Mouse (Mus musculus): ENCODE measurements around the gene Lct. TPM values are rescaled to one million over a fixed set of nuclear protein-coding genes. Genes with fewer than 3 reads are reported as not detected.
"Not testable (repeated sequence)": the region's sequence is repeated elsewhere in the genome, so short reads cannot be mapped to it uniquely, and the experiment has no call there.

The Lct gene
- 10 to 100 TPM; 61.6 to 63.3 TPM for total RNA-seq (2021)

- no peak for DNase-seq (ENCODE audit: extremely low spot score in 1 of 2, low spot score in 1 of 2)
Measured at GRCm38 (mm10) chr1:128328218-128328617, at the start of gene Lct. Gene Lct, minus strand, starts transcription at chr1:128328318.

- DNase-seq (ENCODE audit: extremely low spot score in 1 of 2, low spot score in 1 of 2) = no peak
Measured at GRCm38 (mm10) chr1:128376841-128377240, 48.7 kb upstream of the Lct start.

GRCm38 (mm10) chr1:128372143-128372860 is 44.2 kb upstream of the Lct start:
- no peak for DNase-seq (ENCODE audit: extremely low spot score in 1 of 2, low spot score in 1 of 2)

- peak; percentile 23 to 71 for DNase-seq (ENCODE audit: extremely low spot score in 1 of 2, low spot score in 1 of 2)
Measured at GRCm38 (mm10) chr1:128368732-128369441, 40.8 kb upstream of the Lct start.

DNA sequence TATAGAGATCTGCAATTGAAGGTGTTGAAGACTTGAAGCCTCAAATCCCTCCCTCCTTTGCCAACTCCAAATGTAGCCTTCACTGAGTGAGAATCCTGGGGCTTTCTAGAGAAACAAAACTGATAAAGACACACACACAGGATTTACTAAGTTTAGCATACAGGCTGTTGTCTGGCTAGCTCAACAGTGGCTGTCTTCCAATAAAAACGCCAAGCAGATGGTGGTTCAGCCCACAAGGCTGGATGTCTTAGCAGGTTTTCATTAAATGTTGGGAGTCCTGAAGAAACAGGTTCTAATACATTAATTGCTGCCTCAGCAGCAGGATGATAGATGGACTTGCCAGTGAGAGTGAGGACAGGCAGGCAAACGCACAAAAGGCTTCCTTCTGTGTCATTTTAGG is 32.5 kb upstream of the Lct start:
- peak in 1 of 2 experiments; percentile 13 for DNase-seq (ENCODE audit: extremely low spot score in 1 of 2, low spot score in 1 of 2)

- peak; percentile 72 to 85 for DNase-seq (ENCODE audit: extremely low spot score in 1 of 2, low spot score in 1 of 2)
Measured at GRCm38 (mm10) chr1:128359554-128360376, 31.6 kb upstream of the Lct start, which contains the start of gene Mcm6. Gene Mcm6, minus strand, starts transcription at chr1:128359664.

DNA sequence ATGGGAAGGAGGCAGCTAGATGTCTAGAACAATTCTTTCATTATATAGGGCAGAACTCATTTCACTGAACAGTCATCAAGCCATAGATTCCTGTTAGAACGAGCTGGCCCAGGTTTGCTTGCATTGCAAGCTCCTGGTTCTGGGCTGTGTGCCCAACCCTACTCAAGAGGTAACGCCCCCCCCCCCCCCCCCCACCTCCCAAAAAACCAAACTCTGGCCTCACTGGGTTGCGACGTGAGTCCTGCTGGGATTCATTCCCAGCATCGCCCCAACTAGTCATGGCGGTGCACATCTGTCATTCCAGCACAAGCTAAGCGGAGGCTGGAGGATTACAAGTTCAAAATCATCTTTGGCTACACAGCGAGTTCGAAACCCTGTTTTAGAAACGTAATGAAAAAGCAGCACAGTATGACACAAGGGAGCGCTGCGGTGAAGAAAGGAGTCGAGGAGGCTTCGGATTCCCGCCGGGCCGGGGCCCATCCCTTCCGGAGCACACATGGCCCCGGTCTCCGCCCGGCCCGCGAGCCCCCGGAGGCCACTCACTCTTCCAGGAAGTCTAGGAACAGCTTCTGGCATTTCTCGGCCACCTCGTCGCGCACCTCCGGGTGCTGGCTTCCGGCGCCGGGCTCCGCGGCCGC is 30.9 kb upstream of the Lct start:
- DNase-seq (ENCODE audit: extremely low spot score in 1 of 2, low spot score in 1 of 2) = peak in 1 of 2 experiments; percentile 16

GRCm38 (mm10) chr1:128358276-128358675 is 30.2 kb upstream of the Lct start:
- no peak for DNase-seq (ENCODE audit: extremely low spot score in 1 of 2, low spot score in 1 of 2)

DNA sequence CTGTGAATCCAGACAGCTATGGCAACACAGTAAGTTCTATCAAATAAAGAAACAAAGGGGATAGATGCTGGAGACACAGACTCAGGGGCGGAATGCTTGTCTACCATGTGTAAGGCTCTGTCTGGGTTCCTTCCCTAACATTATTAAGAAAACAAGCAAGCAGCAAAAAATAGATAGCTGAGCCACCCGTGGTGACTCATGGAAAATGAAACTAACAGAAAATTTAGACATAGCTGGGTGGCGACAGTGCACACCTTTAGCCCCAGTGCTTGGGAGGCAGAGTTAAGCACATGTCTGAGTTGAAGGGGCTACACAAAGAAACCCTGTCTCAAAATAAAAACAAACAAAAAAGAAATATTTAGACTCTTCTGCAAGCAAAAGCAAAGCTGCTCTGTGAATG is 29.3 kb upstream of the Lct start:
- DNase-seq (ENCODE audit: extremely low spot score in 1 of 2, low spot score in 1 of 2) = no peak

GRCm38 (mm10) chr1:128353092-128353491 is 25.0 kb upstream of the Lct start:
- DNase-seq (ENCODE audit: extremely low spot score in 1 of 2, low spot score in 1 of 2) = no peak

GRCm38 (mm10) chr1:128344232-128344631 is 16.1 kb upstream of the Lct start:
- DNase-seq (ENCODE audit: extremely low spot score in 1 of 2, low spot score in 1 of 2) = no peak

DNA sequence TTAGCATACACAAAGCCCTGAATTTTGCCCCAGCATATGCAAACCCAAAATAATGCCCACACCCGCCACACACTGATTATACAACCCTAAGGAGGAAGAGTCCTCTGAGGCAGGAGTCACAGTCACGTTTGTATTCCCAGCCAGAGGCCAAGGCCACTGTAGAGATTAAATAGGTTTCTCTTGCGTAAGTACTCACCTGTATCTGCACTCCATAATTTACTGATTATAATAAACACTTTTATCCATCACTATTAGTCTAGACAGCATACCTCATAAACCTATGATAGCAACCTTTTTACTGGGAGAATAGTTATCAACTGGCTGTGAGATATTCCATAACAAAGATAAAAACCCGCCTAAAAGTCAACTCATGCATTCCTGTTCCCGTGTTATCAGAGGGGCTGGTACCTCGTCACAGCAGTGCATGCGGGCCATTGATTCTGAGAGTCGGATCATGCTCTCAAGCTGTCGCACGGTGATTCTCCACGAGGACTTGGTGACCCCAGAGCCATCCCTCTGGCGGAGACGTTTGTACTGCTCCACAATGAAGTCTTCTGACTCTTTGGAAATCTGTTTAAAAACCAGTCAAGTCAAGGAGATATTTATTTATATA is 9.7 kb upstream of the Lct start:
- DNase-seq (ENCODE audit: extremely low spot score in 1 of 2, low spot score in 1 of 2) = no peak

GRCm38 (mm10) chr1:128330313-128330712 is 2.2 kb upstream of the Lct start:
- no peak for DNase-seq (ENCODE audit: extremely low spot score in 1 of 2, low spot score in 1 of 2)

DNA sequence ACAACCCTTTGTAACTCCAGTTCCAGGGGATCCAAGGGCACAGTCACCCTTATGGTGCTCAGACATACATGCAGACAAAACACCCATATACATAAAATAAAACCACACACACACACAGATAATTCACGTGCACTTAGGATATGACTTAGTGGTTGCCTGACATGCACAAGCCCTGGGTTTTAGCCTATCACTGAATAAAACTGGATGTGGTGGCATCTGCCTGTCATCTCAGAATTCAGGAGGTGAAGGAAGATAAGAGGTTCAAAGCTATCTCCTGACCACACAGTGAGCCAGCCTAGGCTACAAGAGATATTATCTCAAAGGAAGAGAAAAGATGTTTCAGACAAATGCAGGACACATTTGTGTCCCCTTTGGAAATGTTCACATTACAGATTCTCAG is 953 bp downstream of the Lct start:
- no peak for DNase-seq (ENCODE audit: extremely low spot score in 1 of 2, low spot score in 1 of 2)

DNA sequence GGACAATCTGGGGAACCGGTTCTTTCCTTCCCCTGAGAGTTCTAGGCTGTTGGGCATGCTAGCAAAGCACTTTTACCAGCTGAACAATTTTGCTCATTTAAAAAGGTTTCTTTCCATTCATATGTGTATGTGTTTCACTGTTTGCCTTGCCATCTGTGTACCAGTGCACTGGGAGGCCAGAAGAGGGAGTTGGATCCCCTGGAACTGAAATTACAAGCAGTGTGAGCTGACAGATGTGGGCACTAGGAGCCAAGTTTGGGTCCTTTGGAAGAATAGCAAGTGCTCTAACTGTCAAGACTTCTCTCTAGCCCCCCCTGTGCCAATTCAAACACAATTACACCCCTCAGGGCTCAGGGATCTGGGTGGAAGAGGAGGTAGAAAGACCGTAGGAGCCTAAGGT is 3.3 kb downstream of the Lct start:
- no peak for DNase-seq (ENCODE audit: extremely low spot score in 1 of 2, low spot score in 1 of 2)

- DNase-seq (ENCODE audit: extremely low spot score in 1 of 2, low spot score in 1 of 2) = no peak
Measured at GRCm38 (mm10) chr1:128323026-128323643, 5.0 kb downstream of the Lct start.

GRCm38 (mm10) chr1:128319266-128319665 is 8.9 kb downstream of the Lct start:
- DNase-seq (ENCODE audit: extremely low spot score in 1 of 2, low spot score in 1 of 2) = not testable (repeated sequence)

GRCm38 (mm10) chr1:128314665-128315064 is 13.5 kb downstream of the Lct start:
- no peak for DNase-seq (ENCODE audit: extremely low spot score in 1 of 2, low spot score in 1 of 2)

GRCm38 (mm10) chr1:128309043-128309442 is 19.1 kb downstream of the Lct start:
- DNase-seq (ENCODE audit: extremely low spot score in 1 of 2, low spot score in 1 of 2) = no peak

- DNase-seq (ENCODE audit: extremely low spot score in 1 of 2, low spot score in 1 of 2) = no peak
Measured at GRCm38 (mm10) chr1:128303900-128304299, 24.2 kb downstream of the Lct start.

All from layer of hippocampus, postnatal 25 days (tissue).